Mouse (Mus musculus): ENCODE data around the gene Polr1e. TPM values are rescaled to one million over a fixed set of nuclear protein-coding genes. Genes with fewer than 3 reads are reported as not detected.

Polr1e gene
- total and polyA plus RNA-seq, 3 experiments = 37.2 to 87.7 (median 78.6) TPM

GRCm38 (mm10) chr4:45012105-45012975 is 6.0 kb upstream of the Polr1e start, which contains the start of gene Zbtb5 (continued):
- TF ChIP-seq CHD1 (IDR thresholded peaks at IDR 0.05; ENCODE audit: low read depth, low read length) (no peak), POLR2A (IDR thresholded peaks at IDR 0.05; ENCODE audit: low read depth, low read length) (peak; percentile 70), PAX5 (IDR thresholded peaks at IDR 0.05; ENCODE audit: low read length) (no peak), MEF2A (IDR thresholded peaks at IDR 0.05; ENCODE audit: borderline replicate concordance, low read depth, low read length) (no peak), TBP (conservative IDR thresholded peaks at IDR 0.05; ENCODE audit: low read depth, low read length) (no peak; the same call in 1 of the 2 replicates), MAZ (IDR thresholded peaks at IDR 0.05; ENCODE audit: low read depth, low read length) (peak; percentile 86), ZC3H11A (IDR thresholded peaks at IDR 0.05; ENCODE audit: low read depth, low read length) (no peak)

- in situ Hi-C loops (cut with MboI; ENCODE audit: low pct_ligation_motif_present, low pct_unique_long_range_greater_than_20kb, low sequenced_read_pairs) = no loop called here
- Histone ChIP-seq H3K4me3 (replicated peaks in 1 of 3; ENCODE audit: low read depth in 2 of 3, low read length in 2 of 3, poor library complexity in 1 of 3) (peak overlapping the region; percentile 87 to 99 (median 95)), H3K27ac (ENCODE audit: insufficient read depth, low read depth) (peak overlapping the region; percentile 41), H3K9ac (ENCODE audit: insufficient read depth, low read depth) (peak overlapping the region; percentile 82), H3K36me3 (replicated peaks in 1 of 2; ENCODE audit: control insufficient read depth in 1 of 2, insufficient read depth in 1 of 2, low read length in 1 of 2) (peaks cover 0 to 2% of the 10 kb centered on the region in 2 experiments), H3K9me3 (replicated peaks; ENCODE audit: low read length) (no peaks in the 10 kb centered on the region), H3K27me3 (replicated peaks) (no peaks in the 10 kb centered on the region), H3K4me1 (ENCODE audit: control insufficient read depth in 1 of 2, insufficient read depth in 2 of 2) (peaks cover 8 to 33% of the 10 kb centered on the region in 2 experiments), H3K4me2 (ENCODE audit: insufficient read depth, low read depth, poor library complexity, severe bottlenecking) (peak overlapping the region; percentile 79), H3K79me2 (replicated peaks; ENCODE audit: control insufficient read depth, extremely low read depth, insufficient read depth, poor library complexity, severe bottlenecking) (peaks cover 9% of the 10 kb centered on the region)
- no peak for DNase-seq (ENCODE audit: extremely low read depth)
- dilution Hi-C loops (cut with MboI; ENCODE audit: extremely low pct_ligation_motif_present, extremely low pct_unique_long_range_greater_than_20kb, low sequenced_read_pairs) = no loop called here
- TF ChIP-seq MAZ (IDR thresholded peaks at IDR 0.05; ENCODE audit: low read depth, low read length) = no peak
- no peak for TF ChIP-seq ELF1 (IDR thresholded peaks at IDR 0.05; ENCODE audit: low read depth, low read length)
- no peak for TF ChIP-seq ZC3H11A (IDR thresholded peaks at IDR 0.05; ENCODE audit: low read depth, low read length)
- no peak for TF ChIP-seq ETS1 (conservative IDR thresholded peaks at IDR 0.05; ENCODE audit: low read depth, low read length)
- no peak for TF ChIP-seq JUND (conservative IDR thresholded peaks at IDR 0.05; ENCODE audit: low read depth, low read length)
- TF ChIP-seq USF2 (conservative IDR thresholded peaks at IDR 0.05; ENCODE audit: low read depth, low read length) = no peak
- TF ChIP-seq POLR2AphosphoS2 (IDR thresholded peaks at IDR 0.05; ENCODE audit: low read depth, low read length) = no peak
- TF ChIP-seq UBTF (IDR thresholded peaks at IDR 0.05; ENCODE audit: low read depth, low read length) = no peak
- TF ChIP-seq MEF2A (IDR thresholded peaks at IDR 0.05; ENCODE audit: borderline replicate concordance, low read depth, low read length) = no peak
- no peak for TF ChIP-seq TBP (conservative IDR thresholded peaks at IDR 0.05; ENCODE audit: low read depth, low read length)
- TF ChIP-seq ZNF384 (IDR thresholded peaks at IDR 0.05; ENCODE audit: low read depth, low read length) = no peak
- TF ChIP-seq KAT2A (IDR thresholded peaks at IDR 0.05; ENCODE audit: insufficient replicate concordance, low read length) = no peak
- TF ChIP-seq JUN (IDR thresholded peaks at IDR 0.05; ENCODE audit: insufficient read depth, low read depth, low read length) = no peak
- no peak for TF ChIP-seq MYC (IDR thresholded peaks at IDR 0.05; ENCODE audit: low read depth, low read length)
- TF ChIP-seq CTCF (conservative IDR thresholded peaks at IDR 0.05 in 1 of 2, IDR thresholded peaks at IDR 0.05 in 1 of 2; ENCODE audit: low read depth in 2 of 2, low read length in 2 of 2) = no peak
- no peak for TF ChIP-seq NELFE (IDR thresholded peaks at IDR 0.05; ENCODE audit: low read depth, low read length)
- no peak for TF ChIP-seq SIN3A (IDR thresholded peaks at IDR 0.05; ENCODE audit: low read length)
- TF ChIP-seq IRF4 (IDR thresholded peaks at IDR 0.05; ENCODE audit: low read depth, low read length) = no peak
- no peak for TF ChIP-seq RCOR1 (conservative IDR thresholded peaks at IDR 0.05; ENCODE audit: low read depth, low read length)
Observed at GRCm38 (mm10) chr4:45013031-45013431, 5.4 kb upstream of the Polr1e start.
